ENCODE assay signal across 10 mouse cellular contexts in the genomic region with DNA sequence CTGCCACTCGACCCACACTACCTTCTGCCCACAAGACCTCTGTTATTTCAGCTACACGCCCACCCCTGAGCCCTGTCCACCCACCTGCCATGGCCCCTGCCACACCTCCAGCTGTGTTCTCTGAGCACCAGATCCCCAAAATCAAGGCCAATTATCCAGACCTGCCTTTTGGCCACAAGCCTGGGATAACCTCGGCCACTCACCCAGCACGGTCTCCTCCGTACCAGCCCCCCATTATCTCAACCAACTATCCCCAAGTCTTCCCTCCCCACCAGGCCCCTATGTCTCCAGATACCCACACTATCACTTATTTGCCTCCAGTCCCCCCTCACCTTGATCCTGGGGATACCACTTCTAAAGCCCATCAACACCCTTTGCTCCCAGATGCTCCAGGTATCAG. TPM values are rescaled to one million over a fixed set of nuclear protein-coding genes. Genes with fewer than 3 reads are reported as not detected.
DNase-seq lines count a peak whose midpoint lies in the region; ATAC-seq and TF ChIP-seq lines count a peak whose summit lies in the region.
"Had no signal": no experiment of that assay in that cellular context is flagged by ENCODE, and none has a peak within 500 bp of the region (broad histone marks: within the 10 kb centered on the region; RNA-seq: fewer than 3 reads in every experiment).

No protein-coding gene starts in this region.

- H3K27me3 ChIP-seq in lung, embryonic 15.5 days: peaks cover 50% of the 10 kb centered on the region
- H3K27me3 ChIP-seq in hindbrain, embryonic 16.5 days (replicated peaks; ENCODE audit: control insufficient read depth, insufficient read depth, low read length): peaks cover 14% of the 10 kb centered on the region
- H3K27me3 ChIP-seq in neural tube, embryonic 15.5 days (replicated peaks): peaks cover 52% of the 10 kb centered on the region

- no peaks in the 10 kb centered on the region for H3K36me3 ChIP-seq in lung, embryonic 15.5 days
- H3K36me3 ChIP-seq in hindbrain, embryonic 16.5 days (ENCODE audit: control insufficient read depth, insufficient read depth, low read length): no peaks in the 10 kb centered on the region
- H3K36me3 ChIP-seq in neural tube, embryonic 15.5 days: no peaks in the 10 kb centered on the region
- H3K36me3 ChIP-seq: midbrain, embryonic 12.5 days had no signal

- TF ChIP-seq POLR2A in lung, adult 2 months (IDR thresholded peaks at IDR 0.05; ENCODE audit: borderline replicate concordance, extremely low read depth, low read depth, low read length): no peak

- intact Hi-C loops in gastrocnemius, adult 2 months (cut with DNase I): no loop called here
- intact Hi-C loops in gastrocnemius, postnatal 14 days (cut with DNase I; ENCODE audit: low total_unique reads): no loop called here

- no peak for TF ChIP-seq CTCF in gastrocnemius, adult 2 months (IDR thresholded peaks at IDR 0.05)
- no peak for TF ChIP-seq CTCF in lung, adult 2 months (IDR thresholded peaks at IDR 0.05; ENCODE audit: insufficient read depth, low read length)

- peak overlapping the region; percentile 87 for H3K4me2 ChIP-seq in lung, embryonic 15.5 days
- peak overlapping the region; percentile 71 for H3K4me2 ChIP-seq in hindbrain, embryonic 16.5 days (ENCODE audit: low read length)
- H3K4me2 ChIP-seq in neural tube, embryonic 15.5 days: peak overlapping the region; percentile 83

- peaks cover 62% of the 10 kb centered on the region for H3K4me1 ChIP-seq in lung, embryonic 15.5 days
- H3K4me1 ChIP-seq in lung, adult 2 months (ENCODE audit: control insufficient read depth, insufficient read depth, low read length): peaks cover 14% of the 10 kb centered on the region
- H3K4me1 ChIP-seq in hindbrain, embryonic 16.5 days (ENCODE audit: control insufficient read depth, insufficient read depth, low read depth, low read length): peaks cover 25% of the 10 kb centered on the region
- H3K4me1 ChIP-seq in neural tube, embryonic 15.5 days: peaks cover 45% of the 10 kb centered on the region

- no peak for DNase-seq in gastrocnemius, adult 2 months
- no peak for DNase-seq in gastrocnemius, postnatal 14 days
- DNase-seq in lung, adult 2 months: no peak
- no peak for DNase-seq in retina, postnatal 1 day
- DNase-seq: right cerebral cortex, postnatal 14 days had no signal

- no peak for ATAC-seq in lung, embryonic 15.5 days (ENCODE audit: borderline replicate concordance, extremely low read depth, low FRiP score, low TSS enrichment)
- ATAC-seq in hindbrain, embryonic 16.5 days: no peak
- no peak for ATAC-seq in neural tube, embryonic 15.5 days (ENCODE audit: low FRiP score)
- no peak for ATAC-seq in monocyte, adult 5-6 weeks (replicated peaks; ENCODE audit: insufficient number of reproducible peaks, low FRiP score, low TSS enrichment, poor library complexity, severe bottlenecking)

- WGBS in lung, embryonic 15.5 days: 61% methylated on average over 5 of the region's 5 CpGs
- 77% methylated on average over 5 of the region's 5 CpGs for WGBS in lung, adult 2 months
- 83% methylated on average over 5 of the region's 5 CpGs for WGBS in hindbrain, embryonic 16.5 days
- WGBS in neural tube, embryonic 15.5 days: 81% methylated on average over 5 of the region's 5 CpGs

- H3K9ac ChIP-seq in lung, embryonic 15.5 days: peak overlapping the region; percentile 65
- no peak overlapping the region for H3K9ac ChIP-seq in hindbrain, embryonic 16.5 days (ENCODE audit: low read depth, low read length)
- no peak overlapping the region for H3K9ac ChIP-seq in neural tube, embryonic 15.5 days (replicated peaks)
- H3K9ac ChIP-seq: midbrain, embryonic 12.5 days had no signal

- peak overlapping the region; percentile 76 for H3K4me3 ChIP-seq in gastrocnemius, adult 2 months
- H3K4me3 ChIP-seq in lung, embryonic 15.5 days: peak overlapping the region; percentile 62
- H3K4me3 ChIP-seq in lung, adult 2 months (replicated peaks; ENCODE audit: extremely low read depth, low read depth, low read length): no peak overlapping the region
- no peak overlapping the region for H3K4me3 ChIP-seq in hindbrain, embryonic 16.5 days (ENCODE audit: low read length)
- H3K4me3 ChIP-seq in neural tube, embryonic 15.5 days (replicated peaks): peak overlapping the region; percentile 41; the same call in 1 of the 2 replicates

- H3K9me3 ChIP-seq in lung, embryonic 15.5 days: no peaks in the 10 kb centered on the region
- no peaks in the 10 kb centered on the region for H3K9me3 ChIP-seq in hindbrain, embryonic 16.5 days (ENCODE audit: control insufficient read depth, low read length)
- no peaks in the 10 kb centered on the region for H3K9me3 ChIP-seq in neural tube, embryonic 15.5 days (replicated peaks)
- H3K9me3 ChIP-seq: midbrain, embryonic 12.5 days had no signal

- peak overlapping the region; percentile 81; the same call in 1 of the 2 replicates for H3K27ac ChIP-seq in gastrocnemius, adult 2 months
- peak overlapping the region; percentile 56; the same call in 1 of the 2 replicates for H3K27ac ChIP-seq in lung, embryonic 15.5 days
- no peak overlapping the region for H3K27ac ChIP-seq in hindbrain, embryonic 16.5 days (ENCODE audit: low read depth, low read length)
- H3K27ac ChIP-seq in neural tube, embryonic 15.5 days (replicated peaks): no peak overlapping the region
- H3K27ac ChIP-seq: midbrain, embryonic 12.5 days had no signal

RNA-seq across cellular contexts. Expression of a gene that starts 1.6 kb away (rescaled TPM):
- total RNA-seq in gastrocnemius, adult 2 months (2021): 10 to 100 TPM in 1 of 2 experiments, 1 to 10 TPM in 1; 9.5 to 15.1 TPM
- 10 to 100 TPM; 23.8 to 43.2 TPM for total RNA-seq in gastrocnemius, postnatal 14 days (2021)
- 71.7 and 72.4 TPM in 2 replicates for polyA plus RNA-seq in lung, embryonic 15.5 days (2015; fragmentation: Nextera tagmentation; extraction: Ambion mirVana)
- 20.9 and 22.6 TPM in 2 replicates for polyA plus RNA-seq in lung, adult 2 months (2012; rRNA removed)
- 14.5 and 25.2 TPM in 2 replicates for polyA plus RNA-seq in hindbrain, embryonic 16.5 days (2015; fragmentation: Nextera tagmentation; extraction: Ambion mirVana)
- polyA plus RNA-seq in neural tube, embryonic 15.5 days (2015; fragmentation: Nextera tagmentation; extraction: Ambion mirVana): 19.9 and 27.4 TPM in 2 replicates
- total RNA-seq in monocyte, adult 5-6 weeks (2017): not detected in 3 replicates

RNA-seq across cellular contexts. Expression of a gene that starts 15.8 kb away (rescaled TPM):
- not detected for total RNA-seq in gastrocnemius, adult 2 months (2021)
- under 1 TPM; 0.16 to 0.69 TPM for total RNA-seq in gastrocnemius, postnatal 14 days (2021)
- 3.4 and 4.6 TPM in 2 replicates for polyA plus RNA-seq in lung, embryonic 15.5 days (2015; fragmentation: Nextera tagmentation; extraction: Ambion mirVana)
- 10.7 and 11.8 TPM in 2 replicates for polyA plus RNA-seq in lung, adult 2 months (2012; rRNA removed)
- 38.5 and 49.0 TPM in 2 replicates for polyA plus RNA-seq in hindbrain, embryonic 16.5 days (2015; fragmentation: Nextera tagmentation; extraction: Ambion mirVana)
- polyA plus RNA-seq in neural tube, embryonic 15.5 days (2015; fragmentation: Nextera tagmentation; extraction: Ambion mirVana): 29.7 and 38.5 TPM in 2 replicates
- 0.67 to 7.8 TPM (median 3.3 TPM) in 3 replicates for total RNA-seq in monocyte, adult 5-6 weeks (2017)

RNA-seq across cellular contexts. Expression of a gene that starts 18.9 kb away (rescaled TPM):
- total RNA-seq in gastrocnemius, adult 2 months (2021): 10 to 100 TPM; 41.2 to 53.8 TPM
- 10 to 100 TPM; 43.8 to 47.3 TPM for total RNA-seq in gastrocnemius, postnatal 14 days (2021)
- polyA plus RNA-seq in lung, embryonic 15.5 days (2015; fragmentation: Nextera tagmentation; extraction: Ambion mirVana): 94.5 and 96.8 TPM in 2 replicates
- 154 and 165 TPM in 2 replicates for polyA plus RNA-seq in lung, adult 2 months (2012; rRNA removed)
- 60.7 and 65.8 TPM in 2 replicates for polyA plus RNA-seq in hindbrain, embryonic 16.5 days (2015; fragmentation: Nextera tagmentation; extraction: Ambion mirVana)
- 56.8 and 66.1 TPM in 2 replicates for polyA plus RNA-seq in neural tube, embryonic 15.5 days (2015; fragmentation: Nextera tagmentation; extraction: Ambion mirVana)
- total RNA-seq in monocyte, adult 5-6 weeks (2017): 10.4 to 13.3 TPM (median 10.5 TPM) in 3 replicates

RNA-seq across cellular contexts. Expression of a gene that starts 19.2 kb away (rescaled TPM):
- total RNA-seq in gastrocnemius, adult 2 months (2021): 1 to 10 TPM in 1 of 2 experiments, under 1 TPM in 1; 0.99 to 1.3 TPM
- 1 to 10 TPM in 1 of 2 experiments, under 1 TPM in 1; 0.55 to 1.1 TPM for total RNA-seq in gastrocnemius, postnatal 14 days (2021)
- 2.7 and 2.9 TPM in 2 replicates for polyA plus RNA-seq in lung, embryonic 15.5 days (2015; fragmentation: Nextera tagmentation; extraction: Ambion mirVana)
- 10.2 and 10.4 TPM in 2 replicates for polyA plus RNA-seq in lung, adult 2 months (2012; rRNA removed)
- 0.64 and 0.72 TPM in 2 replicates for polyA plus RNA-seq in hindbrain, embryonic 16.5 days (2015; fragmentation: Nextera tagmentation; extraction: Ambion mirVana)
- polyA plus RNA-seq in neural tube, embryonic 15.5 days (2015; fragmentation: Nextera tagmentation; extraction: Ambion mirVana): 0.89 and 1.0 TPM in 2 replicates
- total RNA-seq in monocyte, adult 5-6 weeks (2017): 0.19 to 0.68 TPM (median 0.21 TPM) in 3 replicates

RNA-seq across cellular contexts. Expression of a gene that starts 28.3 kb away (rescaled TPM):
- 10 to 100 TPM; 14.7 to 15.1 TPM for total RNA-seq in gastrocnemius, adult 2 months (2021)
- 10 to 100 TPM; 11.1 to 11.3 TPM for total RNA-seq in gastrocnemius, postnatal 14 days (2021)
- 47.4 and 51.4 TPM in 2 replicates for polyA plus RNA-seq in lung, embryonic 15.5 days (2015; fragmentation: Nextera tagmentation; extraction: Ambion mirVana)
- polyA plus RNA-seq in lung, adult 2 months (2012; rRNA removed): 36.3 and 40.4 TPM in 2 replicates
- polyA plus RNA-seq in hindbrain, embryonic 16.5 days (2015; fragmentation: Nextera tagmentation; extraction: Ambion mirVana): 25.6 and 26.6 TPM in 2 replicates
- 21.6 and 32.6 TPM in 2 replicates for polyA plus RNA-seq in neural tube, embryonic 15.5 days (2015; fragmentation: Nextera tagmentation; extraction: Ambion mirVana)
- total RNA-seq in monocyte, adult 5-6 weeks (2017): 16.6 to 60.3 TPM (median 46.3 TPM) in 3 replicates

Comparison
In these comparisons a context has a peak if more than half of its experiments do, and no peak if none do; other contexts are left out.
1. H3K4me3 ChIP-seq: peak in gastrocnemius, adult 2 months (single experiment), lung, embryonic 15.5 days (single experiment) and neural tube, embryonic 15.5 days (single experiment); none in lung, adult 2 months (single experiment) and hindbrain, embryonic 16.5 days (single experiment).
2. H3K27ac ChIP-seq: peak in gastrocnemius, adult 2 months (single experiment) and lung, embryonic 15.5 days (single experiment); none in hindbrain, embryonic 16.5 days (single experiment) and neural tube, embryonic 15.5 days (single experiment).
3. Peak in every context shown above with its lines, with median percentiles within 50 percentile points of each other: H3K4me2 ChIP-seq.